Mouse (Mus musculus) limb, embryonic 14.5 days (tissue): Measurements from ENCODE around the gene Cox17. TPM values are rescaled to one million over a fixed set of nuclear protein-coding genes. Genes with fewer than 3 reads are reported as not detected.

Source experiments
- ATAC-seq: fragments of 200-750 bp; cut with Nextera tagmentation; 2 replicates; pipeline ENCODE4 v1.8.0; 2017; ENCODE audit warnings: low read depth, moderate number of reproducible peaks, moderate TSS enrichment; ENCODE audit not compliant: low FRiP score
- DNase-seq: peaks from one replicate; pipeline ENCODE4 v3.0.0-alpha.2; 2015; ENCODE audit warnings: low spot score
- H3K27ac ChIP-seq: fragments of 300-500 bp; sonication (generic); replicated peaks from 2 replicates; pipeline ENCODE4 v1.5.1; 2014; ENCODE audit warnings: low read depth, mild to moderate bottlenecking, low read length, moderate library complexity, mixed read lengths
- H3K27me3 ChIP-seq: fragments of 300-500 bp; sonication (generic); 2 replicates; pipeline ENCODE4 v1.6.1; 2014; ENCODE audit warnings: low read length, mixed read lengths; ENCODE audit not compliant: control insufficient read depth, insufficient read depth
- H3K36me3 ChIP-seq: fragments of 300-500 bp; sonication (generic); 2 replicates; pipeline ENCODE4 v1.6.1; 2014; ENCODE audit warnings: mild to moderate bottlenecking, low read length, moderate library complexity, mixed read lengths; ENCODE audit not compliant: control insufficient read depth, insufficient read depth
- H3K4me1 ChIP-seq: fragments of 300-500 bp; sonication (generic); 2 replicates; pipeline ENCODE4 v1.6.1; 2014; ENCODE audit warnings: antibody characterized with exemption, low read length, mixed read lengths; ENCODE audit not compliant: control insufficient read depth, insufficient read depth
- H3K4me2 ChIP-seq: fragments of 300-500 bp; sonication (generic); replicated peaks from 2 replicates; pipeline ENCODE4 v1.6.1; 2014; ENCODE audit warnings: low read depth, mild to moderate bottlenecking, low read length, moderate library complexity; ENCODE audit not compliant: severe bottlenecking
- H3K4me3 ChIP-seq: fragments of 300-500 bp; sonication (generic); replicated peaks from 2 replicates; pipeline ENCODE4 v1.5.1; 2014; ENCODE audit warnings: low read length
- H3K9ac ChIP-seq: fragments of 300-500 bp; sonication (generic); 2 replicates; pipeline ENCODE4 v1.6.1; 2014; ENCODE audit warnings: mild to moderate bottlenecking, low read depth, low read length, moderate library complexity; ENCODE audit not compliant: severe bottlenecking
- H3K9me3 ChIP-seq: fragments of 300-500 bp; sonication (generic); 2 replicates; pipeline ENCODE4 v1.6.1; 2016; ENCODE audit warnings: low read length; ENCODE audit not compliant: control insufficient read depth
- POLR2A ChIP-seq: fragments of 200-500 bp; IDR thresholded peaks from 2 replicates; pipeline ENCODE4 v1.8.0; 2012; ENCODE audit warnings: inconsistent platforms, mild to moderate bottlenecking, moderate library complexity, borderline replicate concordance; ENCODE audit not compliant: insufficient read depth, insufficient read length; ENCODE audit errors: extremely low read depth
- WGBS: fragments of 180-500 bp; shearing (Covaris S2); extraction: QIAGEN DNeasy Blood & Tissue Kit; methylation state at CpG from one replicate; pipeline ENCODE4 v1.1.7; 2014; 5-methylcytosine and 5-hydroxymethylcytosine counted together
- polyA plus RNA-seq, 2 experiments: library from polyadenylated mRNA; depleted of rRNA in 1 of 2; stranded (reverse) in 1 of 2; unstranded in 1 of 2; fragments of >200 nt; fragmentation: Nextera tagmentation in 1 of 2; extraction: Ambion mirVana in 1 of 2; gene quantifications; 2 replicates each; pipeline versions ENCODE4 v1.2.1 to v1.2.3; 2012 to 2014

Cox17 gene
- polyA plus RNA-seq, 2 experiments, result 83.6 to 124 TPM

DNA sequence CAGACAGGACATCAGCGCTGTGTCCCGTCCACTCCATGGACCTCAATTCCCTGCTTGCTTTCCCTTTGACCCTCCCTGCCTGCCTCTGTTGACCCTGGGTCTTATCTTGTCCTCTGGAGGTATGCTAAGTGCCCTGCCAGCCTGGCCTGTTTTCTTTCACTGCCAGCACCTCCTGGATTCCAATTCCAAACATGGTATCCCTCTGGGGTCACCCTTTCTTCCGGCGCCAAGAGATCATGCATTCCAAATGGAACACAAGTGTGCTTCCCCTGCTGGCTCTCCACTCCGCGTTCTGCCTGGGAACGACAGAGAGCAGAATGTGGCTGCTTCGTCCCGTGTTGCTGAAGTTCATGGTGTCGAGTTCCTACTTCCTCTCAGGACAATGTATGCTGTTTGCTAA is 15.1 kb downstream of the Cox17 start, which contains the start of gene Popdc2:
TSS of gene Popdc2 (plus strand) at position 277 of the 400 bp plus-strand sequence.
- Histone ChIP-seq H3K4me3 (no peak within 1 kb of the TSS), H3K9me3 (no peaks in the 10 kb centered on the region), H3K4me2 (no peak within 1 kb of the TSS), H3K4me1 (no peaks in the 10 kb centered on the region), H3K36me3 (no peaks in the 10 kb centered on the region), H3K27ac (no peak within 1 kb of the TSS), H3K27me3 (no peaks in the 10 kb centered on the region), H3K9ac (peak within 1 kb of the TSS; percentile 17; the same call in 1 of the 2 replicates)
- DNase-seq, result no peak
- no peak for TF ChIP-seq POLR2A
- WGBS, result 21% methylated on average over 10 of the region's 10 CpGs
- no peak for ATAC-seq

DNA sequence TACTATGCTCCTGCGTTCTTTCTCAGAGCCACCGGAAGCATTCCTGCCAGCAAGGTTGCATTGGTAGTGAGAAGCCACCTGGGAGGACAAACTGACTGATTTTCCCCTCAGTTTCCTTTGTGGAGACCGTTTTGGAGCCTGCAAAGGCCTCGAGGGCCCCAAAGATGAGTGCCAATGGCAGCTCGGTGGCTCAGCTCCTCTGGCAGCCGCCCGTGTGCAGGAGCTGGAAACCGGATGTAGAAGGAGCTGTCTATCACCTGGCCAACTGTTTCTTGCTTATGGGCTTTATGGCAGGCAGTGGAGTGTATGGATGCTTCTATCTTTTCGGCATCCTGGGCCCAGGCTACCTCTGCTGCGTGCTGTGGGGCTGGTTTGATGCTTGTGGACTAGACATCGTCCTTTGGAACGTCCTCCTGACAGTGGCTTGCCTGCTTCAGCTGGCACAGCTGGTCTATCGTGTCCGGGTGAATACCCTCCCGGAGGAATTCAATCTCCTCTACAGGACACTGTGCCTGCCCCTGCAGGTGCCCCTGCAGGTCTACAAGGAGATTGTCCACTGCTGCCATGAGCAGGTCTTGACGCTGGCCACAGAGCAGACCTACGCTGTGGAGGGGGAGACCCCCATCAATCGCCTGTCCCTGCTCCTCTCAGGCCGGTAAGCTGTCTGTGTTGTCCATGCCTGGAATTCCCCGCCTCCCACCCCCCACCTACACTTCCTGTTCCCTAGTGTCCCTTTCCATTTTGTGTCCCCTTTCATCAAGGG is 15.9 kb downstream of the Cox17 start:
- Histone ChIP-seq H3K9ac (0 out of 2 replicates have a peak overlapping the region, but pooled peaks have one; percentile 17), H3K4me3 (no peak overlapping the region), H3K9me3 (no peaks in the 10 kb centered on the region), H3K27ac (no peak overlapping the region), H3K4me2 (no peak overlapping the region), H3K27me3 (no peaks in the 10 kb centered on the region), H3K36me3 (no peaks in the 10 kb centered on the region), H3K4me1 (no peaks in the 10 kb centered on the region)
- 81% methylated on average over 18 of the region's 20 CpGs for WGBS
- no peak for TF ChIP-seq POLR2A
- no peak for DNase-seq
- ATAC-seq, result peak; percentile 13; the same call in 1 of the 2 replicates

DNA sequence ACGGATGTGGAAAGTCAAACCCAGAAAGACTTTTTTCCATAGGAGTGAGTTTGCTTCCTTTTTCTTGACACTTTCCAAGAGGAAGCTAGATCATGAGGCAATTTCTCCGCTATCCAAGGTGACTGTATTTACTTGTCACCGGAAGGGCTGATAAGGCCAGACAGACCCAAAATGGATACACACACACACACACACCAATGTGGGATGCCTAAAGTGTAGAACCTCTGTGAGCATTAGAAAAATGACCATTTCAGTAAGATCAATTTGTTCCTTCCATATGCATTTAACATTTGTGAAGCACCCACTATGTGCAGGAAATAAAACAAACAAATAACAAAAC is 16.4 kb downstream of the Cox17 start:
- no peaks in the 10 kb centered on the region for H3K9me3 ChIP-seq
- H3K27me3 ChIP-seq, result no peaks in the 10 kb centered on the region
- no peak for TF ChIP-seq POLR2A
- H3K9ac ChIP-seq, result no peak overlapping the region
- H3K36me3 ChIP-seq, result no peaks in the 10 kb centered on the region
- DNase-seq (no peak), ATAC-seq (no peak)
- H3K4me1 ChIP-seq, result peaks cover under 1% of the 10 kb centered on the region; the same call in 1 of the 2 replicates
- WGBS, result 83% methylated on average over 3 of the region's 3 CpGs
- no peak overlapping the region for H3K27ac ChIP-seq
- no peak overlapping the region for H3K4me3 ChIP-seq
- no peak overlapping the region for H3K4me2 ChIP-seq

DNA sequence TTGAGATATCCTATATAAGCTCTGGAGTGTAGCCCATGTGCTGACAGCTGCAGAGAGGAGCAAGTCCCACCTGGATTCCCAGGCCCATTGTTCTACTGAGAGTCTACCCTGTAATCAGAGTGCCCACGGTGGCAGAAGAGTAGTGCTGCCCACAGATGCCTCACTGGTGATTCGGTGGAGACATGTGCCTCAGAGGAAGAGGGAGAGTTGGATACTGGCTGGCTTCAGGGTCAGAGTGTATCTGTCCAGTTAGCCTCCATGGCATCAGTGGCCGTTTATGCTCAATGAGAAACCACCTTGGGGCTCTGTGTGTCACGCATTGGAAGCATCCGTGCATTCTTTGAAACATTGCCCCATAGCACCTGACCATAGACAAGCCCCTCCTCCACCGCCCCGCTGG is 16.9 kb downstream of the Cox17 start:
- DNase-seq, result no peak
- no peak overlapping the region for H3K9ac ChIP-seq
- H3K4me2 ChIP-seq, result no peak overlapping the region
- no peak overlapping the region for H3K4me3 ChIP-seq
- ATAC-seq, result no peak
- no peak for TF ChIP-seq POLR2A
- H3K9me3 ChIP-seq, result no peaks in the 10 kb centered on the region
- H3K4me1 ChIP-seq, result peaks cover 4% of the 10 kb centered on the region; the same call in 1 of the 2 replicates
- WGBS, result 87% methylated on average over 7 of the region's 7 CpGs
- no peaks in the 10 kb centered on the region for H3K27me3 ChIP-seq
- no peak overlapping the region for H3K27ac ChIP-seq
- no peaks in the 10 kb centered on the region for H3K36me3 ChIP-seq

DNA sequence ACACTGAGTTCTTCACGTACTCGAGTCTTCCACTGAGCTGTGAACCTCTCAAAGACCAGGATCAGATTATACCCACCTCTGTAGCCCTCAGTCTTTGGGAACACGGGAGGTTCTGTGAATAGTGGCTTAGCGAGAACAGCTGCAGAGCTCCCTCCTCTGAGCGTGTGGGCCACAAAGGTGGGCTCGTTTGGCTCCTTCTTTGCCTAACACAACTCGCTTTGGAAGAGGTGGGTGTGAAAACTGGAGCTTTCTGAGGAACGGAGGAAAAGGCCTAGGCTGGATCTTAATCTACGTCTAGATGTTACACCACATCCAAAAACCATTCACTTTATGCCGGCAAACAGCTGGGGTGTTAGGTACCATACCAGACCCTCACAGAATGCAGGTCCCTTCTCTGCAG is 18.6 kb downstream of the Cox17 start:
- Histone ChIP-seq H3K4me3 (no peak overlapping the region), H3K9me3 (no peaks in the 10 kb centered on the region), H3K27ac (no peak overlapping the region), H3K27me3 (no peaks in the 10 kb centered on the region), H3K9ac (no peak overlapping the region), H3K36me3 (no peaks in the 10 kb centered on the region), H3K4me1 (peaks cover 5% of the 10 kb centered on the region; the same call in 1 of the 2 replicates), H3K4me2 (no peak overlapping the region)
- 73% methylated on average over 10 of the region's 10 CpGs for WGBS
- no peak for DNase-seq
- ATAC-seq, result no peak
- TF ChIP-seq POLR2A, result no peak

DNA sequence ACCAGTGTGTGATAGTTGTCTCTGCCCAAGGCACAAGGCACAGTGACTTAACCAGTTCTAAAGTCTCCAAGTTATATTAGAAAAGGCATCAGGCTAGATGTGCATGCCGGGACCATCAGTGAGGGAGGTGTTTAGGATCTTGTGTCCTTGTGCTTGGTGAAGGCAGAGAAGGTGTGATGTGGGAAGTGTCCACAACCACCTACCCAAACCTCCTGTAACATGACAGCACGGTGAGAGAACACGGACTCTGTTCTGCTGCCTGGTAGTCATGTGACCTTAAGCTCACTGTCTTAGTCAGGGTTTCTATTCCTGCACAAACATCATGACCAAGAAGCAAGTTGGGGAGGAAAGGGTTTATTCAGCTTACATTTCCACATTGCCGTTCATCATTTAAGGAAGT is 19.4 kb downstream of the Cox17 start:
- TF ChIP-seq POLR2A, result no peak
- ATAC-seq, result no peak
- DNase-seq, result no peak
- Histone ChIP-seq H3K27ac (no peak overlapping the region), H3K4me3 (no peak overlapping the region), H3K9ac (no peak overlapping the region), H3K27me3 (no peaks in the 10 kb centered on the region), H3K36me3 (no peaks in the 10 kb centered on the region), H3K4me1 (peaks cover 5% of the 10 kb centered on the region; the same call in 1 of the 2 replicates), H3K9me3 (no peaks in the 10 kb centered on the region), H3K4me2 (no peak overlapping the region)
- 78% methylated on average over 4 of the region's 4 CpGs for WGBS
